Mouse (Mus musculus): Measurements from ENCODE around the gene Olfr1048. TPM values are rescaled to one million over a fixed set of nuclear protein-coding genes. Genes with fewer than 3 reads are reported as not detected.
"Not testable (repeated sequence)": the region's sequence is repeated elsewhere in the genome, so short reads cannot be mapped to it uniquely, and the experiment has no call there.

Gene Olfr1048
- polyA plus RNA-seq (2014; fragmentation: Nextera tagmentation; extraction: Ambion mirVana), result not detected in 2 replicates

- H3K9me3 ChIP-seq (ENCODE audit: control insufficient read depth, low read length), result no peaks in the 10 kb centered on the region
- DNase-seq (ENCODE audit: low spot score) (no peak), ATAC-seq (ENCODE audit: insufficient read depth, low FRiP score, low TSS enrichment) (no peak)
- H3K9ac ChIP-seq (ENCODE audit: low read length), result no peak within 1 kb of the TSS
- H3K27me3 ChIP-seq (ENCODE audit: control insufficient read depth, insufficient read depth, low read length), result no peaks in the 10 kb centered on the region
- no peak within 1 kb of the TSS for H3K27ac ChIP-seq (ENCODE audit: low read depth, low read length)
- H3K4me3 ChIP-seq (ENCODE audit: low read depth, low read length), result no peak within 1 kb of the TSS
- H3K4me1 ChIP-seq (ENCODE audit: control insufficient read depth, insufficient read depth, low read length), result no peaks in the 10 kb centered on the region
- no peaks in the 10 kb centered on the region for H3K36me3 ChIP-seq (ENCODE audit: control insufficient read depth, insufficient read depth, low read length)
- no peak within 1 kb of the TSS for H3K4me2 ChIP-seq (ENCODE audit: low read depth)
These were observed at the start of gene Olfr1048 for GRCm38 (mm10) chr2:86240189-86240588. Gene Olfr1048 (minus strand): TSS chr2:86240289.

- not testable (repeated sequence) for H3K9ac ChIP-seq (ENCODE audit: low read length)
These were observed 38.9 kb upstream of the Olfr1048 start, which contains the start of gene Olfr1051 for GRCm38 (mm10) chr2:86278988-86279387. Gene Olfr1051 (minus strand): TSS chr2:86279088.

GRCm38 (mm10) chr2:86258228-86258627, 18.1 kb upstream of the Olfr1048 start, which contains the start of gene Olfr1049:
Gene Olfr1049 (minus strand): TSS chr2:86258328.
- H3K27ac ChIP-seq (ENCODE audit: low read depth, low read length); H3K27me3 ChIP-seq (ENCODE audit: control insufficient read depth, insufficient read depth, low read length); H3K36me3 ChIP-seq (ENCODE audit: control insufficient read depth, insufficient read depth, low read length); H3K4me1 ChIP-seq (ENCODE audit: control insufficient read depth, insufficient read depth, low read length); H3K9me3 ChIP-seq (ENCODE audit: control insufficient read depth, low read length); H3K4me2 ChIP-seq (ENCODE audit: low read depth); DNase-seq (ENCODE audit: low spot score); H3K4me3 ChIP-seq (ENCODE audit: low read depth, low read length); H3K9ac ChIP-seq (ENCODE audit: low read length); ATAC-seq (ENCODE audit: insufficient read depth, low FRiP score, low TSS enrichment): not testable (repeated sequence)

More at GRCm38 (mm10) chr2:86278988-86279387, 38.9 kb upstream of the Olfr1048 start, which contains the start of gene Olfr1051:
- not testable (repeated sequence) for H3K27me3 ChIP-seq (ENCODE audit: control insufficient read depth, insufficient read depth, low read length); H3K36me3 ChIP-seq (ENCODE audit: control insufficient read depth, insufficient read depth, low read length); H3K4me2 ChIP-seq (ENCODE audit: low read depth); H3K4me3 ChIP-seq (ENCODE audit: low read depth, low read length); DNase-seq (ENCODE audit: low spot score); ATAC-seq (ENCODE audit: insufficient read depth, low FRiP score, low TSS enrichment); H3K27ac ChIP-seq (ENCODE audit: low read depth, low read length); H3K9me3 ChIP-seq (ENCODE audit: control insufficient read depth, low read length); H3K4me1 ChIP-seq (ENCODE audit: control insufficient read depth, insufficient read depth, low read length)

- ATAC-seq (ENCODE audit: insufficient read depth, low FRiP score, low TSS enrichment) (no peak), DNase-seq (ENCODE audit: low spot score) (no peak)
- no peaks in the 10 kb centered on the region for H3K36me3 ChIP-seq (ENCODE audit: control insufficient read depth, insufficient read depth, low read length)
- no peak within 1 kb of the TSS for H3K9ac ChIP-seq (ENCODE audit: low read length)
- no peaks in the 10 kb centered on the region for H3K27me3 ChIP-seq (ENCODE audit: control insufficient read depth, insufficient read depth, low read length)
- H3K9me3 ChIP-seq (ENCODE audit: control insufficient read depth, low read length), result no peaks in the 10 kb centered on the region
- H3K27ac ChIP-seq (ENCODE audit: low read depth, low read length), result no peak within 1 kb of the TSS
- H3K4me2 ChIP-seq (ENCODE audit: low read depth), result no peak within 1 kb of the TSS
- H3K4me1 ChIP-seq (ENCODE audit: control insufficient read depth, insufficient read depth, low read length), result no peaks in the 10 kb centered on the region
- WGBS, result 93% methylated on average over 1 of the region's 1 CpGs
- no peak within 1 kb of the TSS for H3K4me3 ChIP-seq (ENCODE audit: low read depth, low read length)
These were observed 8.8 kb downstream of the Olfr1048 start, which contains the start of gene Olfr1047 for GRCm38 (mm10) chr2:86231301-86231700. Gene Olfr1047 (minus strand): TSS chr2:86231401.

- H3K4me3 ChIP-seq (ENCODE audit: low read depth, low read length), result no peak within 1 kb of the TSS
- H3K4me2 ChIP-seq (ENCODE audit: low read depth), result no peak within 1 kb of the TSS
- no peak for DNase-seq (ENCODE audit: low spot score)
- no peaks in the 10 kb centered on the region for H3K4me1 ChIP-seq (ENCODE audit: control insufficient read depth, insufficient read depth, low read length)
- H3K9me3 ChIP-seq (ENCODE audit: control insufficient read depth, low read length), result no peaks in the 10 kb centered on the region
- H3K9ac ChIP-seq (ENCODE audit: low read length), result no peak within 1 kb of the TSS
- no peaks in the 10 kb centered on the region for H3K27me3 ChIP-seq (ENCODE audit: control insufficient read depth, insufficient read depth, low read length)
- H3K36me3 ChIP-seq (ENCODE audit: control insufficient read depth, insufficient read depth, low read length), result no peaks in the 10 kb centered on the region
- WGBS, result 76% methylated on average over 2 of the region's 2 CpGs
- no peak within 1 kb of the TSS for H3K27ac ChIP-seq (ENCODE audit: low read depth, low read length)
- no peak for ATAC-seq (ENCODE audit: insufficient read depth, low FRiP score, low TSS enrichment)
These were observed 20.9 kb downstream of the Olfr1048 start, which contains the start of gene Olfr1046 for GRCm38 (mm10) chr2:86219214-86219613. Gene Olfr1046 (minus strand): TSS chr2:86219314.

GRCm38 (mm10) chr2:86202909-86203308, 37.2 kb downstream of the Olfr1048 start, which contains the start of gene Olfr1045:
Gene Olfr1045 (minus strand): TSS chr2:86203009.
- H3K36me3 ChIP-seq (ENCODE audit: control insufficient read depth, insufficient read depth, low read length), result no peaks in the 10 kb centered on the region
- ATAC-seq (ENCODE audit: insufficient read depth, low FRiP score, low TSS enrichment), result no peak

GRCm38 (mm10) chr2:86195863-86196262, 44.2 kb downstream of the Olfr1048 start:
- H3K27ac ChIP-seq (ENCODE audit: low read depth, low read length), result no peak overlapping the region
- H3K9ac ChIP-seq (ENCODE audit: low read length), result no peak overlapping the region
- ATAC-seq (ENCODE audit: insufficient read depth, low FRiP score, low TSS enrichment), result no peak
- H3K4me2 ChIP-seq (ENCODE audit: low read depth), result no peak overlapping the region
- H3K4me3 ChIP-seq (ENCODE audit: low read depth, low read length), result no peak overlapping the region
- H3K36me3 ChIP-seq (ENCODE audit: control insufficient read depth, insufficient read depth, low read length), result no peaks in the 10 kb centered on the region
- DNase-seq (ENCODE audit: low spot score), result no peak
- H3K9me3 ChIP-seq (ENCODE audit: control insufficient read depth, low read length), result no peaks in the 10 kb centered on the region
- H3K27me3 ChIP-seq (ENCODE audit: control insufficient read depth, insufficient read depth, low read length), result no peaks in the 10 kb centered on the region
- H3K4me1 ChIP-seq (ENCODE audit: control insufficient read depth, insufficient read depth, low read length), result no peaks in the 10 kb centered on the region
- WGBS, result 57% methylated on average over 1 of the region's 1 CpGs

More at GRCm38 (mm10) chr2:86202909-86203308, 37.2 kb downstream of the Olfr1048 start, which contains the start of gene Olfr1045:
- Histone ChIP-seq H3K4me2 (ENCODE audit: low read depth) (no peak within 1 kb of the TSS), H3K27ac (ENCODE audit: low read depth, low read length) (no peak within 1 kb of the TSS), H3K4me1 (ENCODE audit: control insufficient read depth, insufficient read depth, low read length) (no peaks in the 10 kb centered on the region), H3K27me3 (ENCODE audit: control insufficient read depth, insufficient read depth, low read length) (no peaks in the 10 kb centered on the region), H3K4me3 (ENCODE audit: low read depth, low read length) (no peak within 1 kb of the TSS), H3K9me3 (ENCODE audit: control insufficient read depth, low read length) (no peaks in the 10 kb centered on the region), H3K9ac (ENCODE audit: low read length) (no peak within 1 kb of the TSS)
- no peak for DNase-seq (ENCODE audit: low spot score)

GRCm38 (mm10) chr2:86185583-86185982, 54.5 kb downstream of the Olfr1048 start, which contains the start of gene Olfr52:
Gene Olfr52 (minus strand): TSS chr2:86185683.
- H3K4me3 ChIP-seq (ENCODE audit: low read depth, low read length), result no peak within 1 kb of the TSS
- H3K4me2 ChIP-seq (ENCODE audit: low read depth), result no peak within 1 kb of the TSS
- ATAC-seq (ENCODE audit: insufficient read depth, low FRiP score, low TSS enrichment), result no peak
- no peaks in the 10 kb centered on the region for H3K36me3 ChIP-seq (ENCODE audit: control insufficient read depth, insufficient read depth, low read length)
- H3K4me1 ChIP-seq (ENCODE audit: control insufficient read depth, insufficient read depth, low read length), result no peaks in the 10 kb centered on the region
- no peaks in the 10 kb centered on the region for H3K27me3 ChIP-seq (ENCODE audit: control insufficient read depth, insufficient read depth, low read length)
- H3K9ac ChIP-seq (ENCODE audit: low read length), result no peak within 1 kb of the TSS
- no peaks in the 10 kb centered on the region for H3K9me3 ChIP-seq (ENCODE audit: control insufficient read depth, low read length)
- DNase-seq (ENCODE audit: low spot score), result no peak
- H3K27ac ChIP-seq (ENCODE audit: low read depth, low read length), result no peak within 1 kb of the TSS
